Mouse (Mus musculus) myocyte (in vitro differentiated cells): Measurements from ENCODE around the gene Hdac7.

ENCODE experiments used
- CEBPB ChIP-seq: IDR thresholded peaks from 2 replicates; pipeline ENCODE4 v1.6.1; 2011; ENCODE audit warnings: mild to moderate bottlenecking, moderate library complexity; ENCODE audit not compliant: poor library complexity, insufficient read depth, severe bottlenecking
- E2F4 ChIP-seq: IDR thresholded peaks from one replicate; pipeline ENCODE4 v1.6.1; 2011; ENCODE audit warnings: mild to moderate bottlenecking, control low read depth, moderate library complexity; ENCODE audit not compliant: insufficient read depth
- MAX ChIP-seq: IDR thresholded peaks from one replicate; pipeline ENCODE4 v1.6.1; 2011; ENCODE audit warnings: low read depth, mild to moderate bottlenecking, control low read depth
- POLR2A ChIP-seq: IDR thresholded peaks from one replicate; pipeline ENCODE4 v1.6.1; 2011; ENCODE audit warnings: low read depth, mild to moderate bottlenecking, control low read depth, moderate library complexity; ENCODE audit not compliant: insufficient read length
- POLR2AphosphoS2 ChIP-seq: IDR thresholded peaks from one replicate; pipeline ENCODE4 v1.6.1; 2011; ENCODE audit warnings: low read depth, control low read depth; ENCODE audit not compliant: insufficient read length
- REST ChIP-seq: IDR thresholded peaks from one replicate; pipeline ENCODE4 v1.6.1; 2011; ENCODE audit warnings: mild to moderate bottlenecking, control low read depth, moderate library complexity; ENCODE audit not compliant: insufficient read depth, insufficient read length
- SRF ChIP-seq: IDR thresholded peaks from one replicate; pipeline ENCODE4 v1.6.1; 2011; ENCODE audit warnings: low read depth; ENCODE audit not compliant: control insufficient read depth, insufficient read length
- TCF12 ChIP-seq: IDR thresholded peaks from one replicate; pipeline ENCODE4 v1.6.1; 2011; ENCODE audit warnings: mild to moderate bottlenecking, control low read depth; ENCODE audit not compliant: poor library complexity, insufficient read depth, severe bottlenecking
- USF1 ChIP-seq: IDR thresholded peaks from one replicate; pipeline ENCODE4 v1.6.1; 2011; ENCODE audit warnings: low read depth, mild to moderate bottlenecking, control low read depth, moderate library complexity

GRCm38 (mm10) chr15:97750697-97751096 is 93.6 kb downstream of the Hdac7 start:
- TF ChIP-seq USF1 (no peak), POLR2A (no peak), E2F4 (no peak), TCF12 (peak; percentile 81), CEBPB (peak; percentile 12; the same call in 1 of the 2 replicates), REST (no peak), MAX (no peak), POLR2AphosphoS2 (no peak), SRF (peak; percentile 24)
